In the genomic region with DNA sequence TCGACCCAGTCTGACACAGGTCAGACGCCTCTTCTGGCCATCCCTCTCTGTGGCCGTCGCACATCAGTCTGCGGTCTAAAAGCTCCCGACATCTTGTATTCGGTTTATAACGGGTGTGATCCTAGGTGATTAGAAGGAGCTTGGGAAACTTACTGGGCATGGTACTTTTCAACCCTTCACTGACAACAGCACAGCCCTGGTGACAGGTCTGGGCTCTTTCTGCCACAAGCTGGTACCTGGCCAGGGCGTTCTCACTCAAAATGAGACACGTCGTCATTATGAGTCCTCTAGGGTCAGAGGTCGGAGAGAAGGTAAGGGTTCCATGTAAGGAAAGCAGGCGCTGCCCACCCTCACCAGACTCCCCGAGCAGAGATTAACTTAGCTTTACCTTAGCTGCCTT, we compare ENCODE assay signal across 13 mouse cellular contexts.
DNase-seq lines count a peak whose midpoint lies in the region; ATAC-seq lines count a peak whose summit lies in the region.
"Had no signal": no experiment of that assay in that cellular context is flagged by ENCODE, and none has a peak within 500 bp of the region (broad histone marks: within the 10 kb centered on the region; RNA-seq: fewer than 3 reads in every experiment).

No protein-coding gene starts in this region.

- 0 out of 2 replicates have a peak, but pooled peaks cover 3% of the 10 kb centered on the region for H3K36me3 ChIP-seq in lung, embryonic 15.5 days
- H3K36me3 ChIP-seq in forebrain, embryonic 12.5 days (replicated peaks): peaks cover 7% of the 10 kb centered on the region; the same call in 1 of the 2 replicates
- H3K36me3 ChIP-seq in hindbrain, embryonic 13.5 days: peaks cover 20% of the 10 kb centered on the region
- H3K36me3 ChIP-seq in midbrain, embryonic 13.5 days: peaks cover 35% of the 10 kb centered on the region
- H3K36me3 ChIP-seq: limb, embryonic 13.5 days; liver, embryonic 15.5 days had no signal

- no peaks in the 10 kb centered on the region for H3K27me3 ChIP-seq in lung, embryonic 15.5 days
- no peaks in the 10 kb centered on the region for H3K27me3 ChIP-seq in forebrain, embryonic 12.5 days
- no peaks in the 10 kb centered on the region for H3K27me3 ChIP-seq in hindbrain, embryonic 13.5 days
- H3K27me3 ChIP-seq in midbrain, embryonic 13.5 days: no peaks in the 10 kb centered on the region
- H3K27me3 ChIP-seq: limb, embryonic 13.5 days; liver, embryonic 15.5 days; Patski had no signal

- ATAC-seq in lung, embryonic 15.5 days (ENCODE audit: borderline replicate concordance, extremely low read depth, low FRiP score, low TSS enrichment): no peak
- ATAC-seq in forebrain, embryonic 12.5 days (ENCODE audit: low FRiP score): peak; percentile 22; the same call in 1 of the 2 replicates
- peak; percentile 26; the same call in 1 of the 2 replicates for ATAC-seq in hindbrain, embryonic 13.5 days (ENCODE audit: low FRiP score)
- ATAC-seq in midbrain, embryonic 13.5 days: peak; percentile 20; the same call in 1 of the 2 replicates
- no peak for ATAC-seq in inflammation-experienced regulatory T-cells, adult 6 months

- no peaks in the 10 kb centered on the region for H3K9me3 ChIP-seq in lung, embryonic 15.5 days
- no peaks in the 10 kb centered on the region for H3K9me3 ChIP-seq in forebrain, embryonic 12.5 days
- H3K9me3 ChIP-seq in hindbrain, embryonic 13.5 days: no peaks in the 10 kb centered on the region
- H3K9me3 ChIP-seq in midbrain, embryonic 13.5 days: no peaks in the 10 kb centered on the region
- H3K9me3 ChIP-seq: limb, embryonic 13.5 days; liver, embryonic 15.5 days had no signal

- no peak overlapping the region for H3K4me3 ChIP-seq in lung, embryonic 15.5 days
- H3K4me3 ChIP-seq in forebrain, embryonic 12.5 days (replicated peaks): no peak overlapping the region
- H3K4me3 ChIP-seq in hindbrain, embryonic 13.5 days: no peak overlapping the region
- H3K4me3 ChIP-seq in midbrain, embryonic 13.5 days (replicated peaks): no peak overlapping the region
- H3K4me3 ChIP-seq: left cerebral cortex, adult 2 months; limb, embryonic 13.5 days; liver, embryonic 15.5 days had no signal

- 69% methylated on average over 14 of the region's 14 CpGs for WGBS in lung, embryonic 15.5 days
- 83% methylated on average over 14 of the region's 14 CpGs for WGBS in forebrain, embryonic 12.5 days
- 81% methylated on average over 14 of the region's 14 CpGs for WGBS in hindbrain, embryonic 13.5 days
- 79% methylated on average over 14 of the region's 14 CpGs for WGBS in midbrain, embryonic 13.5 days

- H3K27ac ChIP-seq in lung, embryonic 15.5 days: peak overlapping the region; percentile 48; the same call in 1 of the 2 replicates
- H3K27ac ChIP-seq in forebrain, embryonic 12.5 days: peak overlapping the region; percentile 89
- peak overlapping the region; percentile 78 for H3K27ac ChIP-seq in hindbrain, embryonic 13.5 days
- H3K27ac ChIP-seq in midbrain, embryonic 13.5 days: peak overlapping the region; percentile 82
- H3K27ac ChIP-seq: left cerebral cortex, adult 2 months; limb, embryonic 13.5 days; liver, embryonic 15.5 days had no signal

- no peak overlapping the region for H3K9ac ChIP-seq in lung, embryonic 15.5 days
- no peak overlapping the region for H3K9ac ChIP-seq in forebrain, embryonic 12.5 days
- no peak overlapping the region for H3K9ac ChIP-seq in hindbrain, embryonic 13.5 days
- H3K9ac ChIP-seq in midbrain, embryonic 13.5 days (replicated peaks): no peak overlapping the region
- H3K9ac ChIP-seq: limb, embryonic 13.5 days; liver, embryonic 15.5 days had no signal

- DNase-seq in lung, adult 18-20 months: no peak
- no peak for DNase-seq in yolk sac, embryonic 10.5 days (ENCODE audit: low spot score)
- DNase-seq in natural killer cell, adult 2 months (ENCODE audit: low spot score in 2 of 2): no peak
- DNase-seq: lung, postnatal 4 days had no signal

- H3K4me2 ChIP-seq in lung, embryonic 15.5 days: no peak overlapping the region
- no peak overlapping the region for H3K4me2 ChIP-seq in forebrain, embryonic 12.5 days
- no peak overlapping the region for H3K4me2 ChIP-seq in hindbrain, embryonic 13.5 days
- no peak overlapping the region for H3K4me2 ChIP-seq in midbrain, embryonic 13.5 days (replicated peaks)
- H3K4me2 ChIP-seq: limb, embryonic 13.5 days; liver, embryonic 15.5 days had no signal

- H3K4me1 ChIP-seq in lung, embryonic 15.5 days: no peaks in the 10 kb centered on the region
- peaks cover 19% of the 10 kb centered on the region for H3K4me1 ChIP-seq in forebrain, embryonic 12.5 days
- peaks cover 17% of the 10 kb centered on the region for H3K4me1 ChIP-seq in hindbrain, embryonic 13.5 days (replicated peaks)
- peaks cover 27% of the 10 kb centered on the region for H3K4me1 ChIP-seq in midbrain, embryonic 13.5 days (replicated peaks)
- H3K4me1 ChIP-seq: liver, embryonic 15.5 days had no signal

Comparison
In these comparisons a context has a peak if more than half of its experiments do, and no peak if none do; other contexts are left out.
1. ATAC-seq: peak in forebrain, embryonic 12.5 days (single experiment), hindbrain, embryonic 13.5 days (single experiment) and midbrain, embryonic 13.5 days (single experiment); none in lung, embryonic 15.5 days (single experiment) and inflammation-experienced regulatory T-cells, adult 6 months (single experiment).
2. Peak in every context shown above with its lines, with median percentiles within 50 percentile points of each other: H3K27ac ChIP-seq.